In genomic region chr16:20804601-20805017, GRCm38 (mm10) we compare ENCODE assay signal across 7 mouse cellular contexts.
DNase-seq lines count a peak whose midpoint lies in the region; ATAC-seq lines count a peak whose summit lies in the region.

No protein-coding gene starts in this region.

- H3K4me2 ChIP-seq in embryonic facial prominence, embryonic 11.5 days (ENCODE audit: low read depth, low read length): peak overlapping the region; percentile 44
- H3K4me2 ChIP-seq in midbrain, embryonic 12.5 days (replicated peaks): peak overlapping the region; percentile 68

- ATAC-seq in embryonic facial prominence, embryonic 11.5 days (replicated peaks; ENCODE audit: insufficient number of reproducible peaks, low FRiP score, low TSS enrichment, low read depth): peak; percentile 76; the same call in 1 of the 2 replicates
- peak; percentile 86 for ATAC-seq in midbrain, embryonic 12.5 days (ENCODE audit: low FRiP score, low read depth)

- peak overlapping the region; percentile 50 for H3K9ac ChIP-seq in embryonic facial prominence, embryonic 11.5 days (replicated peaks; ENCODE audit: low read length)
- peak overlapping the region; percentile 31; the same call in 1 of the 2 replicates for H3K9ac ChIP-seq in midbrain, embryonic 12.5 days (replicated peaks)

- H3K9me3 ChIP-seq in embryonic facial prominence, embryonic 11.5 days (replicated peaks; ENCODE audit: control insufficient read depth, low read length): no peaks in the 10 kb centered on the region
- no peaks in the 10 kb centered on the region for H3K9me3 ChIP-seq in limb, embryonic 10.5 days (replicated peaks)
- H3K9me3 ChIP-seq in midbrain, embryonic 12.5 days: no peaks in the 10 kb centered on the region

- peaks cover 2% of the 10 kb centered on the region; the same call in 1 of the 2 replicates for H3K4me1 ChIP-seq in embryonic facial prominence, embryonic 11.5 days (ENCODE audit: control insufficient read depth, insufficient read depth, low read length)
- peaks cover 30% of the 10 kb centered on the region for H3K4me1 ChIP-seq in limb, embryonic 10.5 days
- peaks cover 8% of the 10 kb centered on the region; the same call in 1 of the 2 replicates for H3K4me1 ChIP-seq in midbrain, embryonic 12.5 days

- H3K27ac ChIP-seq in embryonic facial prominence, embryonic 11.5 days (replicated peaks; ENCODE audit: low read depth, low read length): 0 out of 2 replicates have a peak overlapping the region, but pooled peaks have one; percentile 0
- H3K27ac ChIP-seq in limb, embryonic 10.5 days: peak overlapping the region; percentile 86
- H3K27ac ChIP-seq in midbrain, embryonic 12.5 days (replicated peaks): no peak overlapping the region

- DNase-seq in adrenal gland, postnatal 14 days: peak; percentile 87
- peak; percentile 89 for DNase-seq in embryonic facial prominence, embryonic 11.5 days (ENCODE audit: low spot score)
- peak; percentile 96 for DNase-seq in heart, adult 11 months
- peak; percentile 84 for DNase-seq in kidney, adult 11 months
- peak; percentile 83 for DNase-seq in limb, embryonic 10.5 days (ENCODE audit: low spot score)
- DNase-seq in skeletal muscle tissue, adult 2 months (ENCODE audit: low read depth, low spot score): peak; percentile 76

- no peaks in the 10 kb centered on the region for H3K27me3 ChIP-seq in embryonic facial prominence, embryonic 11.5 days (ENCODE audit: control insufficient read depth, insufficient read depth, low read length)
- H3K27me3 ChIP-seq in limb, embryonic 10.5 days (ENCODE audit: low read depth, poor library complexity, severe bottlenecking): no peaks in the 10 kb centered on the region
- H3K27me3 ChIP-seq in midbrain, embryonic 12.5 days: no peaks in the 10 kb centered on the region

- under 1% methylated on average over 8 of the region's 10 CpGs for WGBS in embryonic facial prominence, embryonic 11.5 days
- 2% methylated on average over 8 of the region's 10 CpGs for WGBS in limb, embryonic 10.5 days
- WGBS in midbrain, embryonic 12.5 days: 5% methylated on average over 10 of the region's 10 CpGs

- H3K4me3 ChIP-seq in embryonic facial prominence, embryonic 11.5 days (ENCODE audit: low read depth, low read length): peak overlapping the region; percentile 15
- peak overlapping the region; percentile 50 for H3K4me3 ChIP-seq in limb, embryonic 10.5 days
- H3K4me3 ChIP-seq in midbrain, embryonic 12.5 days: peak overlapping the region; percentile 43

- no peaks in the 10 kb centered on the region for H3K36me3 ChIP-seq in embryonic facial prominence, embryonic 11.5 days (replicated peaks; ENCODE audit: control insufficient read depth, insufficient read depth, low read depth, low read length)
- no peaks in the 10 kb centered on the region for H3K36me3 ChIP-seq in limb, embryonic 10.5 days
- no peaks in the 10 kb centered on the region for H3K36me3 ChIP-seq in midbrain, embryonic 12.5 days
